Mouse (Mus musculus): ENCODE results near the gene Catsper4. TPM values are rescaled to one million over a fixed set of nuclear protein-coding genes. Genes with fewer than 3 reads are reported as not detected.

Catsper4 gene
- polyA plus RNA-seq, 1 experiment from 2014 or later: not detected

- Histone ChIP-seq H3K9me3 (replicated peaks) (no peaks in the 10 kb centered on the region), H3K36me3 (no peaks in the 10 kb centered on the region), H3K4me2 (peak overlapping the region; percentile 36), H3K27me3 (peaks cover 23% of the 10 kb centered on the region), H3K27ac (peak overlapping the region; percentile 51), H3K4me3 (no peak overlapping the region), H3K4me1 (replicated peaks) (peaks cover 53% of the 10 kb centered on the region), H3K9ac (no peak overlapping the region)
- ATAC-seq (replicated peaks; ENCODE audit: insufficient number of reproducible peaks, insufficient read depth, low FRiP score, low read depth): peak; percentile 28; the same call in 1 of the 2 replicates
- WGBS: 19% methylated on average over 19 of the region's 19 CpGs
These were observed 29.4 kb upstream of the Catsper4 start for GRCm38 (mm10) chr4:134256407-134257197.

GRCm38 (mm10) chr4:134255854-134256253 is 28.7 kb upstream of the Catsper4 start:
- WGBS: 47% methylated on average over 4 of the region's 4 CpGs
- Histone ChIP-seq H3K27me3 (peaks cover 31% of the 10 kb centered on the region), H3K9ac (no peak overlapping the region), H3K4me3 (no peak overlapping the region), H3K27ac (peak overlapping the region; percentile 24), H3K4me2 (peak overlapping the region; percentile 6; the same call in 1 of the 2 replicates), H3K36me3 (no peaks in the 10 kb centered on the region), H3K9me3 (replicated peaks) (no peaks in the 10 kb centered on the region), H3K4me1 (replicated peaks) (peaks cover 60% of the 10 kb centered on the region)
- ATAC-seq (replicated peaks; ENCODE audit: insufficient number of reproducible peaks, insufficient read depth, low FRiP score, low read depth): no peak

- H3K27me3 ChIP-seq: peaks cover 39% of the 10 kb centered on the region
- no peaks in the 10 kb centered on the region for H3K36me3 ChIP-seq
- no peaks in the 10 kb centered on the region for H3K9me3 ChIP-seq (replicated peaks)
- ATAC-seq (replicated peaks; ENCODE audit: insufficient number of reproducible peaks, insufficient read depth, low FRiP score, low read depth): no peak
- no peak overlapping the region for H3K9ac ChIP-seq
- peaks cover 70% of the 10 kb centered on the region for H3K4me1 ChIP-seq (replicated peaks)
- no peak overlapping the region for H3K4me2 ChIP-seq
- H3K4me3 ChIP-seq: no peak overlapping the region
- no peak overlapping the region for H3K27ac ChIP-seq
- WGBS: 58% methylated on average over 3 of the region's 3 CpGs
These were observed 27.7 kb upstream of the Catsper4 start for GRCm38 (mm10) chr4:134254835-134255234.

- 5% methylated on average over 13 of the region's 13 CpGs for WGBS
- H3K27ac ChIP-seq: peak within 1 kb of the TSS; percentile 59
- peaks cover 48% of the 10 kb centered on the region for H3K27me3 ChIP-seq
- no peak for ATAC-seq (replicated peaks; ENCODE audit: insufficient number of reproducible peaks, insufficient read depth, low FRiP score, low read depth)
- peak within 1 kb of the TSS; percentile 39 for H3K9ac ChIP-seq
- H3K4me1 ChIP-seq (replicated peaks): peaks cover 77% of the 10 kb centered on the region
- H3K9me3 ChIP-seq (replicated peaks): no peaks in the 10 kb centered on the region
- H3K4me3 ChIP-seq: peak within 1 kb of the TSS; percentile 55
- H3K36me3 ChIP-seq: no peaks in the 10 kb centered on the region
- peak within 1 kb of the TSS; percentile 94 for H3K4me2 ChIP-seq
These were observed 26.6 kb upstream of the Catsper4 start, which contains the start of gene Grrp1 for GRCm38 (mm10) chr4:134253722-134254324. Gene Grrp1, minus strand, starts transcription at chr4:134254106.

GRCm38 (mm10) chr4:134252911-134253721 is 25.9 kb upstream of the Catsper4 start:
- no peaks in the 10 kb centered on the region for H3K36me3 ChIP-seq
- peaks cover 54% of the 10 kb centered on the region for H3K27me3 ChIP-seq
- ATAC-seq (replicated peaks; ENCODE audit: insufficient number of reproducible peaks, insufficient read depth, low FRiP score, low read depth): no peak
- H3K4me2 ChIP-seq: peak overlapping the region; percentile 94
- H3K9me3 ChIP-seq (replicated peaks): no peaks in the 10 kb centered on the region
- peak overlapping the region; percentile 59 for H3K27ac ChIP-seq
- peak overlapping the region; percentile 55 for H3K4me3 ChIP-seq
- WGBS: 40% methylated on average over 15 of the region's 15 CpGs
- H3K9ac ChIP-seq: peak overlapping the region; percentile 39
- peaks cover 76% of the 10 kb centered on the region for H3K4me1 ChIP-seq (replicated peaks)

- H3K36me3 ChIP-seq: no peaks in the 10 kb centered on the region
- 28% methylated on average over 22 of the region's 22 CpGs for WGBS
- peak overlapping the region; percentile 59 for H3K27ac ChIP-seq
- H3K4me2 ChIP-seq: peak overlapping the region; percentile 94
- no peak for ATAC-seq (replicated peaks; ENCODE audit: insufficient number of reproducible peaks, insufficient read depth, low FRiP score, low read depth)
- peaks cover 68% of the 10 kb centered on the region for H3K4me1 ChIP-seq (replicated peaks)
- peak overlapping the region; percentile 55 for H3K4me3 ChIP-seq
- peak overlapping the region; percentile 62 for H3K9ac ChIP-seq
- H3K27me3 ChIP-seq: peaks cover 61% of the 10 kb centered on the region
- H3K9me3 ChIP-seq (replicated peaks): no peaks in the 10 kb centered on the region
These were observed 25.1 kb upstream of the Catsper4 start for GRCm38 (mm10) chr4:134252131-134252910.

GRCm38 (mm10) chr4:134251241-134252130 is 24.3 kb upstream of the Catsper4 start:
- H3K27ac ChIP-seq: peak overlapping the region; percentile 59; the same call in 1 of the 2 replicates
- ATAC-seq (replicated peaks; ENCODE audit: insufficient number of reproducible peaks, insufficient read depth, low FRiP score, low read depth): no peak

GRCm38 (mm10) chr4:134250930-134251240 is 23.7 kb upstream of the Catsper4 start:
- no peak for ATAC-seq (replicated peaks; ENCODE audit: insufficient number of reproducible peaks, insufficient read depth, low FRiP score, low read depth)
- H3K4me3 ChIP-seq: peak overlapping the region; percentile 55
- H3K9ac ChIP-seq: peak overlapping the region; percentile 62; the same call in 1 of the 2 replicates
- H3K27ac ChIP-seq: no peak overlapping the region
- no peaks in the 10 kb centered on the region for H3K36me3 ChIP-seq
- peaks cover 67% of the 10 kb centered on the region for H3K27me3 ChIP-seq
- H3K4me2 ChIP-seq: peak overlapping the region; percentile 94
- H3K4me1 ChIP-seq (replicated peaks): peaks cover 57% of the 10 kb centered on the region
- 21% methylated on average over 10 of the region's 10 CpGs for WGBS
- H3K9me3 ChIP-seq (replicated peaks): no peaks in the 10 kb centered on the region

More at GRCm38 (mm10) chr4:134251241-134252130, 24.3 kb upstream of the Catsper4 start:
- H3K9ac ChIP-seq: peak overlapping the region; percentile 62
- no peaks in the 10 kb centered on the region for H3K9me3 ChIP-seq (replicated peaks)
- no peaks in the 10 kb centered on the region for H3K36me3 ChIP-seq
- WGBS: under 1% methylated on average over 91 of the region's 91 CpGs
- H3K4me1 ChIP-seq (replicated peaks): peaks cover 60% of the 10 kb centered on the region
- H3K4me3 ChIP-seq: peak overlapping the region; percentile 55
- peaks cover 65% of the 10 kb centered on the region for H3K27me3 ChIP-seq
- H3K4me2 ChIP-seq: peak overlapping the region; percentile 94

GRCm38 (mm10) chr4:134250116-134250929 is 23.1 kb upstream of the Catsper4 start:
- Histone ChIP-seq H3K9ac (no peak overlapping the region), H3K4me1 (replicated peaks) (peaks cover 60% of the 10 kb centered on the region), H3K27me3 (peaks cover 65% of the 10 kb centered on the region), H3K36me3 (no peaks in the 10 kb centered on the region), H3K9me3 (replicated peaks) (no peaks in the 10 kb centered on the region), H3K4me3 (peak overlapping the region; percentile 55), H3K4me2 (peak overlapping the region; percentile 94), H3K27ac (no peak overlapping the region)
- whole genome bisulfite sequencing: 17% methylated on average over 27 of the region's 27 CpGs
- ATAC-seq (replicated peaks; ENCODE audit: insufficient number of reproducible peaks, insufficient read depth, low FRiP score, low read depth): no peak
